Mouse (Mus musculus): ENCODE data around the gene Ntm. TPM values are rescaled to one million over a fixed set of nuclear protein-coding genes. Genes with fewer than 3 reads are reported as not detected.

Ntm gene
- total and polyA plus RNA-seq, 3 experiments, result 0.15 to 0.98 (median 0.55) TPM

DNA sequence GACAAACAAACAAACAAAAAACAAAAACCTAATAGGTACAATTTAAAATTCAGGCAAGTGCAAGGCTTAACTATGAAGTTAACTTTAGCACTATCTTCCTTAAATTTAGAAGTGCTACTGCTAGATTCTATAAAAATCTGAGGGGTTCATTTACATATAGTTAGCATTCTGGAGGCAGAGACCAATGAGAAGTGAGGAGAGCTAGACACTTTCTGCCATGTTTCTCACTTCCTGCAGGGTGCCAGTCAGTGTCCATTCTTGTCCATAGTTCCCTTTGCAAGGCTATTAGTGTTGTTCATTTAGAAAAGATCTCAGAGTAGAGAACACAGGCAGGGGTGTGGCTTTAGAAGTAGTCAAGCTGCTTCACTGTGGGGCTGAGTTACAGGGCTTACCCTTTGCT, 208.6 kb downstream of the Ntm start:
- DNase-seq, result no peak

DNA sequence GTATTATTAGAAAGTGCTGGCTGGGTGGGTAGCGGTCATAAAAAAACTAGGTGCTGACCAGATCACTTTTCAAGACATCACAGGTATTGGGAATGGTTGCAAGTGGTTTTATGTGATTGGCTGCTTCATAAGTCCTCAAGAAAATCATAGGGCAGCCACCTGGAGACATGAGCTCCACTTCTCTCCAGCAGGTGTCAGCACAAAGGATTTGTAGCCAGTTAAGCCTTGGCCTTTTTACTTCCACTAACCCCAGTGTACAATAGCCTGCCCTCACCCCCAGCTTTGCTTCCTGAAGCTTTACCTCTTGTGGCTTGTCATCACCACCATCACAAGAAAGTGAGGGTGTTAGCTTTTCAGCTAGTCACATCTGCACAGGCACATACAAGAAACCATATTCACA, 211.5 kb downstream of the Ntm start:
- DNase-seq, result no peak

GRCm38 (mm10) chr9:29750371-29751014, 212.4 kb downstream of the Ntm start:
- DNase-seq, result peak; percentile 24

DNA sequence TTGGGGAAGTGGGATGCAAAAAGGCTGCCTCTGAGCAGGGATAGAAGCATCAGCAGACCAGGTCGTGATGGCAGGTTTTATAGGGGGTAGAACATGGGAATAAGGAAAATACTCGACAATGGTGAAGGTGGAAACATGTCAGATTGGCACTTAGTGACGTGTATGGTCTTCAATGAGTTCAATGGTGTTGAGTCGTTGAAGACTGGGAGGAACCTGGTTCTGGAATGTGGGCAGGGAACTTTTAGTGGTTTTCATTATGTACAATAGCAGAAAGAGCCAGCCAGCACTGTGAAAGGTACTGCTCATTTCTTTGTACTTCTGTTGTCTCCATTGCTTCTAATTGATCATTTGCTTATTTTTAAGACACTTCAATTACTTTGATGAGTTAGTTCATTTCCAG, 214.9 kb downstream of the Ntm start:
- DNase-seq, result no peak

- DNase-seq, result no peak
These were observed 224.0 kb downstream of the Ntm start for GRCm38 (mm10) chr9:29738835-29739526.

GRCm38 (mm10) chr9:29736031-29736430, 226.9 kb downstream of the Ntm start:
- DNase-seq, result no peak

- no peak for DNase-seq
These were observed 230.0 kb downstream of the Ntm start for GRCm38 (mm10) chr9:29732895-29733294.

DNA sequence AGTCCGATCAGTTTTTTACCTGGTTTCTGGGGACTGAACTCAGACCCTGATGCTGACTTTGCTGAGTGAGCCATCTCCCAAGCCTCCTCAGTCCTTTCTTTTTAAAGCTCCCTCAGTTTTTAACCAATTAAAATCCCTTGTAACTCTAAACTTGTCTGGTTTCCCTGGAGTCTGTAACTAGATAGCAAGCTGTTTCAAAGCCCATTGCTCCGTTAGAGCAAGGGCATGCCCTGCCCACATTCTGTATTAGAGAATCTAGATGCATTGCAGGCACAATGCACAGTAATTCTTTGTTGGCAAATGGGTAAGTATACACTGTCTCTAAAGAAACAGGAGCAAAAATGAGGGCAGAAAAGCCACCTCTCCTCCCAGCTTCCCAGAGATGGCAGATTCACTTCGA, 231.3 kb downstream of the Ntm start:
- no peak for DNase-seq

GRCm38 (mm10) chr9:29727540-29728432, 235.2 kb downstream of the Ntm start:
- no peak for DNase-seq

DNA sequence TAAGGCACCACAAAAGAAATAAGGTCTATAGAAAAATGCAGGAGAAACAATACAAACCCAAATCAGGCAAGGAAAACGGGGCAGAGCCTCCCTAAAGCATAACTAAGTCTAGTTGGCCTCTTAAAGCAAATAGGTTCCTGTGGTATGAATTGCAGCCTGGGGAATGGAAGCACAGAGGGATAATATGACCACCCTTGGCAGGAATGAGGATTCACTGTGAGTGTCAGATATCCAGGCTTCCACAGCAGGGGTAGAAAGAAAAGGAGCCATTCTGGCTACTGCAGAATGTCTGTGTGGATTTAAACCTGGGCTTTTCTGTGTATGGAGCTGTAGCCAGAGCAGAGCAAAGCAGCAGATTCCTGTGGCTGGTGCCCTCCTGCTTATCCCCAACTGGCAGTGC, 241.5 kb downstream of the Ntm start:
- DNase-seq, result no peak

DNA sequence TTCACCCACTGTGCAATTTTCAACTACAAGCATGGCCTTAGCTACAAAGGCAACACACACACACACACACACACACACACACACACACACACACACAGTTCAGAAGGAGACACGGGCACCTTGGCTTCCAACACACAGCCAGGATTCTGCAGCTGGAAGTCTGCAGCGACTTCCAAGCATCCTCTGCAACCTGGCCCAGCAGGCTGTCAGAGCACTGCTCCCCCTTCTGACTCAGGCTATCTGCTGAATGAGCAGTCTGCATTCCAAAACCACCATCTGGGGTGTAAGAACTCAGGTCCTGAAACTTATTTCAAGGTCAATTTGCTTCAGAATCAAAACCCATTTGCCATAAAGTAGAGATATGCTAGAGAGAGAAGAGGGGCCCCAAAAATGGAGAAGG, 246.1 kb downstream of the Ntm start:
- no peak for DNase-seq

GRCm38 (mm10) chr9:29698276-29698675, 264.7 kb downstream of the Ntm start:
- DNase-seq, result no peak

GRCm38 (mm10) chr9:29694151-29694550, 268.8 kb downstream of the Ntm start:
- DNase-seq, result no peak

- DNase-seq, result no peak
These were observed 271.6 kb downstream of the Ntm start for GRCm38 (mm10) chr9:29691186-29691855.

GRCm38 (mm10) chr9:29682224-29682623, 280.7 kb downstream of the Ntm start:
- no peak for DNase-seq

DNA sequence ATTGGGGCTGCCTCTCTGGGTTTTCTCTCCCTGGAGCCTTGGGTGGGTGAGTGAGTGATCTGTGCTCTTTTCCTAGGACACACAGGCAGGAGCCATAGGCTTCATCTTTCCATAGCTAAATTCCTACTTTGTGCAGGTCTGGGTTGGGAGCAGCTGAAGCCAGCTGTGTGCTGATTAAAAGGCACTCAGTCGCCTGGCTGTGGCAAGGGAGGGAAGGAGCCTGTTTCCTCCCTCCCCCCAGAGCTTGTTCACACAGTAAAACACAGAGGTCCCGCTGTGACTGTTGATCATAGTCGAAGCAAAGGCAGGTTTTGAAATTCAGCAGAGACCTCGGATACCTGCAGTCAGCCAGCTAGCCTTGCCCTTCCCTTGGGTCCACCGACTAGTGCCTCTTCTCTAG, 282.3 kb downstream of the Ntm start:
- no peak for DNase-seq

- peak; percentile 80 for DNase-seq
These were observed 289.0 kb downstream of the Ntm start for GRCm38 (mm10) chr9:29673911-29674310.

- DNase-seq, result no peak
These were observed 291.1 kb downstream of the Ntm start for GRCm38 (mm10) chr9:29671861-29672260.

DNA sequence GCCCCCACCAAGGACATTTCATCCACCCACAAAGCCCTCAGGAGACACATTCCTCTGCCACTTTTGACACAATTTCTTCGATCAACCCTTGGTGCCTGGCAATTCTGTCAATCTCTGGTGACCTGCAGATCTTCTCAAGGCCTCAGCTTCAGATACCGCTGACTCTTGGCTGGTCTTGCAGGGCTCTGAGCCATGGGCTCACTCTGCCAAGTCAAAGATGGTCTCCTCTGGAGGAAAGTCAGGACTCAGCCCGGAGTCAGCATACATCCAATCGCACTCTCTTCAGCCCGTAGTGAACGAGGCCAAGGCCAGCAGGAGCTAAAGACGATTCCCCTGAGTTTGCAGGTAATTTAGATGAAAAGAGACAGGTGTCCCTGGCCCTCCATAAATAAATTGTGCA, 299.7 kb downstream of the Ntm start:
- DNase-seq, result peak; percentile 20

GRCm38 (mm10) chr9:29661468-29662145, 301.3 kb downstream of the Ntm start:
- peak; percentile 53 for DNase-seq

DNA sequence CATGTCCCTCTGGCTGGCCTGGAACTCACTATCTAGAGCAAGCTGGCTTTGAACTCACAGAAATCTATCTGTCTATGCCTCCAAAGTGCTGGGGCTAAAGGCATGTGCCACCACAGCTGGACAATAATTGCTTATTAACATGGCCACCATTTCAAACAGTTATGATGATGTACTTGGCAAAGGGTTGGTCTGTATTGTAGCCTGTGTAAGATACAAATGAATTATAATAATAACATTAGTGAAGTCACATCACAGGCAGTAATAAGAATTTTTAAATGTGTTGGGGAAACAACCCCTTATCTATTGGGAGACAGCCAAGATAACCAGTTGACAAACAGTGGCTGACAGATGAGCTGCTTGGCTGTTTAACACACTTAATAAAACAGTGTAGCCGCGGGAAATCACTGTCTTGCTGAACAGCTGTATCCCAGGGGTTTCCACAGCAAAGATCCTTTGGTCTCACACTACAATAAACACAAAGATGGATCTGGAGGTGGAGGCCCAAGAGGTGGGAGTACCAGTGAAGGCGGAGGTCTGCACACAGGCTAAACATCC, 302.8 kb downstream of the Ntm start:
- DNase-seq, result no peak

Data from adrenal gland, adult 2 months (tissue).